Mouse (Mus musculus): ENCODE measurements at regions not wholly inside any gene's neighbourhood (a gene's known extent, or its start where the extent isn't known, plus 50 kb on each side); places are given as distances from the start of the nearest gene placed in this dataset.

GRCm38 (mm10) chr10:111084267-111084780 lies 74.4 kb upstream of the Zdhhc17 start:
- TF ChIP-seq POLR2A (IDR thresholded peaks at IDR 0.05; ENCODE audit: low read depth, low read length): no peak
- no peak for TF ChIP-seq CTCF (IDR thresholded peaks at IDR 0.05; ENCODE audit: borderline replicate concordance, insufficient read depth, low read length)
